Mouse (Mus musculus) intestine, postnatal 0 days (tissue): ENCODE measurements around the gene Phldb1. TPM values are rescaled to one million over a fixed set of nuclear protein-coding genes. Genes with fewer than 3 reads are reported as not detected.

ENCODE experiments used
- ATAC-seq: fragments of 200-750 bp; cut with Nextera tagmentation; 2 replicates; pipeline ENCODE4 v1.8.0; 2017; ENCODE audit warnings: mild to moderate bottlenecking, moderate TSS enrichment, moderate library complexity
- H3K27ac ChIP-seq: fragments of 300-500 bp; sonication (generic); 2 replicates; pipeline ENCODE4 v1.5.1; 2014; ENCODE audit warnings: mild to moderate bottlenecking, low read depth, low read length, moderate library complexity
- H3K27me3 ChIP-seq: fragments of 300-500 bp; sonication (generic); replicated peaks from 2 replicates; pipeline ENCODE4 v1.6.1; 2014; ENCODE audit warnings: low read length, mixed read lengths; ENCODE audit not compliant: control insufficient read depth, insufficient read depth
- H3K36me3 ChIP-seq: fragments of 300-500 bp; sonication (generic); 2 replicates; pipeline ENCODE4 v1.6.1; 2014; ENCODE audit warnings: mild to moderate bottlenecking, moderate library complexity; ENCODE audit not compliant: control insufficient read depth, insufficient read depth
- H3K4me1 ChIP-seq: fragments of 300-500 bp; sonication (generic); replicated peaks from 2 replicates; pipeline ENCODE4 v1.6.1; 2014; ENCODE audit warnings: antibody characterized with exemption, low read length, mixed read lengths; ENCODE audit not compliant: control insufficient read depth, insufficient read depth
- H3K4me2 ChIP-seq: fragments of 300-500 bp; sonication (generic); replicated peaks from 2 replicates; pipeline ENCODE4 v1.6.1; 2014; ENCODE audit warnings: low read depth, mild to moderate bottlenecking, moderate library complexity
- H3K4me3 ChIP-seq: fragments of 300-500 bp; sonication (generic); 2 replicates; pipeline ENCODE4 v1.5.1; 2014; ENCODE audit warnings: low read depth, low read length
- H3K9ac ChIP-seq: fragments of 300-500 bp; sonication (generic); 2 replicates; pipeline ENCODE4 v1.6.1; 2014; ENCODE audit warnings: mild to moderate bottlenecking, low read depth, low read length
- H3K9me3 ChIP-seq: fragments of 300-500 bp; sonication (generic); 2 replicates; pipeline ENCODE4 v1.6.1; 2016; ENCODE audit warnings: mixed run types; ENCODE audit not compliant: control insufficient read depth
- CTCF ChIP-seq: sonication (generic); IDR thresholded peaks from 2 replicates; pipeline ENCODE4 v1.5.1; 2016; ENCODE audit warnings: low read depth, mild to moderate bottlenecking, control low read depth, antibody characterized with exemption, moderate library complexity
- WGBS: fragments of 180-500 bp; shearing (Covaris S2); extraction: QIAGEN DNeasy Blood & Tissue Kit; methylation state at CpG from one replicate; pipeline ENCODE4 v1.1.7; 2014; 5-methylcytosine and 5-hydroxymethylcytosine counted together
- polyA plus RNA-seq: library from polyadenylated mRNA; unstranded; fragments of >200 nt; fragmentation: Nextera tagmentation; extraction: Ambion mirVana; gene quantifications from 2 replicates; pipeline ENCODE4 v1.2.1, GENCODE M21; 2015

Gene Phldb1
- polyA plus RNA-seq, 1 experiment from 2014 or later, result 6.2 TPM

- ATAC-seq, result peak; percentile 48; the same call in 1 of the 2 replicates
- WGBS, result 27% methylated on average over 7 of the region's 7 CpGs
- Histone ChIP-seq H3K4me2 (no peak overlapping the region; the same call in 1 of the 2 replicates), H3K27me3 (no peaks in the 10 kb centered on the region), H3K9ac (no peak overlapping the region), H3K4me3 (no peak overlapping the region), H3K36me3 (peaks cover 30% of the 10 kb centered on the region), H3K4me1 (no peaks in the 10 kb centered on the region), H3K27ac (no peak overlapping the region), H3K9me3 (no peaks in the 10 kb centered on the region)
- no peak for TF ChIP-seq CTCF
These were observed 44.4 kb downstream of the Phldb1 start for GRCm38 (mm10) chr9:44690641-44691040.

DNA sequence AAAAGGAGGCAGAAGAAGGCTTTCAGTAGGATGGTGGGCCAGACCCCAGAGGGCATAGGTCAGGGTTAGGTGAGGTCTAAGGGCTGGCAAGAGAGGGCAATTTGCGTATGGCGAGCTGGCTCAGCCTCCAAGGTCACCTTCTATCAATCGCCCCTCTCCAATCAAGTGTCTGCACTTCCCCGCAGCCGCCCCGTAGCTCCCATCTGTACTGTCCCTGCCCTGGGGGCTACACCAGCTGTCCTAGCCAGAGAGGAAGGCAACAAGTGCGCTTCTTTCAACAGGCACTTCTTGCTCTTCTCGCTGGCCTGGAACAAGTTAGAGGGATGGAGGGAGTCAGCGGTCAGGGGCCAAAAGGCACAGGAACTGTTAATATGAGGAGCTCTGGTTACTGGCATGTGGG is 47.0 kb downstream of the Phldb1 start:
- H3K4me2 ChIP-seq, result no peak overlapping the region
- WGBS, result 81% methylated on average over 9 of the region's 9 CpGs
- H3K27me3 ChIP-seq, result no peaks in the 10 kb centered on the region
- H3K27ac ChIP-seq, result no peak overlapping the region
- ATAC-seq, result no peak
- H3K9ac ChIP-seq, result no peak overlapping the region
- H3K36me3 ChIP-seq, result peaks cover 18% of the 10 kb centered on the region
- no peak for TF ChIP-seq CTCF
- no peak overlapping the region for H3K4me3 ChIP-seq
- H3K4me1 ChIP-seq, result no peaks in the 10 kb centered on the region
- H3K9me3 ChIP-seq, result no peaks in the 10 kb centered on the region

DNA sequence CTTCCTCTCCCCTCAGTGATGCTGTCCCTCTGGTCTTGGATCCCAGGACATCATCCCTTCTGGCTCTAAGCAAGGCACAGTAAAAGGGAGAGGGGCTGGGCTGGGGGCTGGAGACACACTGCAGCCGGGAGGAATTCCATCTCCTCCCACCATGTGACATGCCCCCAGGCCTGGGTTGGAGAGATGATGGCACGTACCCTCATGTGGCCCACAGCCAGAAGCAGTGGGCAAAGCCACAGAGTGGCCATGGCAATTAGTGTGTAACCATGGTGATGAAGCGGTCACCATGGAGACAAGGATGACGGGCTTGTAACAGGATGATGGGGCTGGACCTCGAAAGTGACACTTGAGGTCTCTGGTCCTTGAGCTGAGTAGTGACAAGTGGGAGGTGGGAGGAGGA is 48.4 kb downstream of the Phldb1 start:
- no peak for ATAC-seq
- Histone ChIP-seq H3K9me3 (no peaks in the 10 kb centered on the region), H3K27me3 (no peaks in the 10 kb centered on the region), H3K36me3 (peaks cover 17% of the 10 kb centered on the region; the same call in 1 of the 2 replicates), H3K9ac (no peak overlapping the region), H3K4me3 (no peak overlapping the region), H3K27ac (no peak overlapping the region), H3K4me2 (no peak overlapping the region), H3K4me1 (no peaks in the 10 kb centered on the region)
- 76% methylated on average over 5 of the region's 5 CpGs for WGBS
- TF ChIP-seq CTCF, result no peak

GRCm38 (mm10) chr9:44685346-44686330 is 49.4 kb downstream of the Phldb1 start:
- Histone ChIP-seq H3K4me1 (no peaks in the 10 kb centered on the region), H3K36me3 (peaks cover 17% of the 10 kb centered on the region; the same call in 1 of the 2 replicates), H3K4me2 (no peak overlapping the region), H3K9me3 (no peaks in the 10 kb centered on the region), H3K9ac (no peak overlapping the region), H3K27me3 (no peaks in the 10 kb centered on the region), H3K4me3 (no peak overlapping the region), H3K27ac (no peak overlapping the region)
- WGBS, result 41% methylated on average over 14 of the region's 14 CpGs
- peak; percentile 96 for TF ChIP-seq CTCF
- ATAC-seq, result 0 out of 2 replicates have a peak, but pooled peaks have one; percentile 17

DNA sequence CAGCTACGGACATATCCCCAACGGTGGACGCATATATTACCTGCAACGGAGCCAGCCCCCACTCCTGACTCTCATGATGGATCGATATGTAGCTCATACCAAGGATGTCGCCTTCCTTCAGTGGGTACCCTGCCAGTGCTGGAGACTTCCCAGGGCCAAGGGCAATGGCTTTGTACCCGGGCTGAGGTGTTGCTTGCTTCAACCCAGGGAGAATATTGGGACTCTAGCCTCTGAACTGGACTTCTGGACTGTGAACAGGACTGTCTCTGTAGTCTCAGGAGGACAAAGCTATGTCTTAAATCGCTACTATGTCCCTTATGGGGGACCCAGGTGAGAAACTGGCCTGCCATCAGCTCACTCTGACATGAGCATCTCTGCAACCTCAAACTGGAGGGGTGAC is 52.0 kb downstream of the Phldb1 start:
- Histone ChIP-seq H3K27ac (no peak overlapping the region), H3K9ac (no peak overlapping the region; the same call in 1 of the 2 replicates), H3K9me3 (no peaks in the 10 kb centered on the region), H3K4me2 (no peak overlapping the region), H3K4me3 (no peak overlapping the region), H3K27me3 (no peaks in the 10 kb centered on the region), H3K4me1 (no peaks in the 10 kb centered on the region), H3K36me3 (peaks cover 12% of the 10 kb centered on the region; the same call in 1 of the 2 replicates)
- WGBS, result 83% methylated on average over 8 of the region's 8 CpGs
- no peak for ATAC-seq
- TF ChIP-seq CTCF, result no peak

GRCm38 (mm10) chr9:44679565-44679964 is 55.4 kb downstream of the Phldb1 start:
- TF ChIP-seq CTCF, result no peak
- Histone ChIP-seq H3K4me2 (no peak overlapping the region), H3K9me3 (no peaks in the 10 kb centered on the region), H3K27ac (no peak overlapping the region), H3K9ac (no peak overlapping the region), H3K36me3 (no peaks in the 10 kb centered on the region), H3K4me1 (0 out of 2 replicates have a peak, but pooled peaks cover 2% of the 10 kb centered on the region), H3K4me3 (no peak overlapping the region), H3K27me3 (no peaks in the 10 kb centered on the region)
- WGBS, result 39% methylated on average over 5 of the region's 5 CpGs
- peak; percentile 63 for ATAC-seq
